8 mouse cellular contexts compared by ENCODE assay signal in genomic region chr3:87970939-87971488, GRCm38 (mm10). TPM values are rescaled to one million over a fixed set of nuclear protein-coding genes. Genes with fewer than 3 reads are reported as not detected.
DNase-seq lines count a peak whose midpoint lies in the region; ATAC-seq and TF ChIP-seq lines count a peak whose summit lies in the region.

Gene Nes (plus strand): TSS chr3:87971078.

- DNase-seq in layer of hippocampus, adult 2 months (ENCODE audit: low spot score in 2 of 2): no peak
- DNase-seq in layer of hippocampus, postnatal 36 days: no peak
- peak; percentile 94 for DNase-seq in embryo, embryonic 10 days (ENCODE audit: low spot score)
- DNase-seq in heart, adult 8-10 months (ENCODE audit: low spot score): peak; percentile 82
- DNase-seq in kidney, adult 18-20 months: peak; percentile 68
- DNase-seq in skeletal muscle tissue, adult 2 months (ENCODE audit: low read depth, low spot score): peak; percentile 38
- DNase-seq in right cerebral cortex, postnatal 36 days (ENCODE audit: low spot score in 2 of 2): no peak

- H3K4me1 ChIP-seq in lung, embryonic 15.5 days: peaks cover 47% of the 10 kb centered on the region

- H3K27me3 ChIP-seq in lung, embryonic 15.5 days: peaks cover 3% of the 10 kb centered on the region; the same call in 1 of the 2 replicates

- H3K4me3 ChIP-seq in layer of hippocampus, adult 2 months: peak within 1 kb of the TSS; percentile 49
- H3K4me3 ChIP-seq in lung, embryonic 15.5 days: peak within 1 kb of the TSS; percentile 59

- under 1% methylated on average over 44 of the region's 44 CpGs for WGBS in lung, embryonic 15.5 days

- H3K9ac ChIP-seq in lung, embryonic 15.5 days: peak within 1 kb of the TSS; percentile 77

- H3K27ac ChIP-seq in layer of hippocampus, adult 2 months: peak within 1 kb of the TSS; percentile 67
- H3K27ac ChIP-seq in lung, embryonic 15.5 days: peak within 1 kb of the TSS; percentile 79

- no peaks in the 10 kb centered on the region for H3K9me3 ChIP-seq in lung, embryonic 15.5 days

- peaks cover 6% of the 10 kb centered on the region for H3K36me3 ChIP-seq in lung, embryonic 15.5 days

- ATAC-seq in lung, embryonic 15.5 days (ENCODE audit: borderline replicate concordance, extremely low read depth, low FRiP score, low TSS enrichment): peak; percentile 84

- no peak for TF ChIP-seq CTCF in layer of hippocampus, adult 2 months (conservative IDR thresholded peaks at IDR 0.05)

- peak within 1 kb of the TSS; percentile 91 for H3K4me2 ChIP-seq in lung, embryonic 15.5 days

RNA-seq across cellular contexts. Expression of gene Nes, which starts in this region (rescaled TPM):
- 1 to 10 TPM; 4.0 to 4.8 TPM for total RNA-seq in layer of hippocampus, adult 2 months (2021)
- total RNA-seq in layer of hippocampus, postnatal 36 days (2021): 1 to 10 TPM; 4.0 to 5.4 TPM
- 10 to 100 TPM; 10.1 to 25.1 (median 18.9) TPM for total RNA-seq in heart, adult 8-10 months (2022)
- polyA plus RNA-seq in lung, embryonic 15.5 days (2015; fragmentation: Nextera tagmentation; extraction: Ambion mirVana): 30.1 and 32.4 TPM in 2 replicates

Comparison
In these comparisons a context has a peak if more than half of its experiments do, and no peak if none do; other contexts are left out.
1. DNase-seq: peak in embryo, embryonic 10 days (single experiment), heart, adult 8-10 months (single experiment), kidney, adult 18-20 months (single experiment) and skeletal muscle tissue, adult 2 months (single experiment); none in layer of hippocampus, adult 2 months (0 of 2), layer of hippocampus, postnatal 36 days (0 of 2) and right cerebral cortex, postnatal 36 days (0 of 2).